Mouse (Mus musculus): Measurements from ENCODE around the gene Gm10160.

GRCm38 (mm10) chr7:81847010-81847409 lies 8.6 kb downstream of the Gm10160 start:
- TF ChIP-seq GATA1 (IDR thresholded peaks at IDR 0.05; ENCODE audit: borderline replicate concordance, low read length), result no peak
- TF ChIP-seq FLI1 (IDR thresholded peaks at IDR 0.05; ENCODE audit: low read length), result no peak

All from megakaryocyte, embryonic 14.5 days (primary cell).